Mouse (Mus musculus) testis, adult 2 months (tissue): ENCODE data around the gene 1700016H13Rik.

Source experiments
- CTCF ChIP-seq: fragments of 200-500 bp; IDR thresholded peaks from 2 replicates; pipeline ENCODE4 v1.5.1; 2012; ENCODE audit warnings: low read depth, mild to moderate bottlenecking, inconsistent platforms, low read length, moderate library complexity; ENCODE audit not compliant: control insufficient read depth, insufficient read depth, insufficient replicate concordance
- POLR2A ChIP-seq: fragments of 200-500 bp; IDR thresholded peaks from 2 replicates; pipeline ENCODE4 v1.6.1; 2012; ENCODE audit warnings: low read depth, mild to moderate bottlenecking, inconsistent platforms, low read length, moderate library complexity; ENCODE audit not compliant: control insufficient read depth

GRCm38 (mm10) chr5:103620301-103620973 is 35.4 kb downstream of the 1700016H13Rik start:
- TF ChIP-seq CTCF (no peak), POLR2A (no peak)
